ENCODE assay signal across 25 mouse cellular contexts in the genomic region with DNA sequence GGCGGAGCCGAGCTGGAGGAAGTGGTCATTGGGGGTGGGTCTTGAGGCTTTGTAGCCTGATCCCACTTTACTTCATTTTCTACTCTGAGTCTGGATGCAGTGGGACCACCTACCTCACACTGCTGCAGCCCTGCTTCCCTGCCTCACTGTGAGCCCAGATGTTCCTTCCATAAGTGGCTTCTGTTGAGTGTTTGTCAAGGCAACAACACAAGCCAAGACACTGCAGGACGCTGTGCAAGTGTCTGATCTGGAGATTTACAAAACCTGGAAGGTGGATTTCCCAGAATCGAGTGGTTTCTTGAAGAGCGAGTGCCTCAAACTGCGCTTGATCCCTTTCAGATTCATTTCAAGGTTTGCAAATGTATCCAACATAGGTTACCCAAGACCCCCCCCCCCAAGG. TPM values are rescaled to one million over a fixed set of nuclear protein-coding genes. Genes with fewer than 3 reads are reported as not detected.
DNase-seq lines count a peak whose midpoint lies in the region; ATAC-seq and TF ChIP-seq lines count a peak whose summit lies in the region.
"Had no signal": no experiment of that assay in that cellular context is flagged by ENCODE, and none has a peak within 500 bp of the region (broad histone marks: within the 10 kb centered on the region; RNA-seq: fewer than 3 reads in every experiment).

No protein-coding gene starts in this region.

- DNase-seq in hindbrain, postnatal 0 days (ENCODE audit: low spot score), result peak; percentile 35
- DNase-seq in ES-CJ7 (ENCODE audit: low read depth, low spot score), result peak; percentile 20
- DNase-seq in R1 (ENCODE audit: low read depth, low spot score), result peak; percentile 62
- DNase-seq in mesoderm, embryonic 11.5 days (ENCODE audit: low read depth, low spot score), result peak; percentile 48
- no peak for DNase-seq in right cerebral cortex, adult 18-20 months
- DNase-seq: adrenal gland, adult 2 months; adrenal gland, postnatal 14 days; cerebellum, adult 11 months; cerebellum, adult 2 months; cerebellum, adult 9-11 months; cerebellum, postnatal 25 days; gastrocnemius, adult 2 months; gastrocnemius, postnatal 14 days; heart, adult 18-20 months; heart, postnatal 10 days; heart, postnatal 36 days had no signal

- H3K27ac ChIP-seq in hindbrain, postnatal 0 days, result no peak overlapping the region
- H3K27ac ChIP-seq in hindbrain, embryonic 13.5 days, result no peak overlapping the region
- H3K27ac ChIP-seq: forebrain, embryonic 10.5 days; forebrain, embryonic 13.5 days; gastrocnemius, adult 2 months; heart, embryonic 15.5 days; hindbrain, embryonic 15.5 days had no signal

- H3K9ac ChIP-seq in hindbrain, postnatal 0 days (replicated peaks; ENCODE audit: low read length), result no peak overlapping the region
- H3K9ac ChIP-seq in hindbrain, embryonic 13.5 days, result no peak overlapping the region
- H3K9ac ChIP-seq: forebrain, embryonic 13.5 days; heart, embryonic 12.5 days; heart, embryonic 15.5 days; hindbrain, embryonic 15.5 days had no signal

- H3K4me2 ChIP-seq in hindbrain, postnatal 0 days (ENCODE audit: low read depth, low read length), result no peak overlapping the region
- no peak overlapping the region for H3K4me2 ChIP-seq in hindbrain, embryonic 13.5 days
- H3K4me2 ChIP-seq: forebrain, embryonic 13.5 days; heart, embryonic 12.5 days; heart, embryonic 15.5 days; hindbrain, embryonic 15.5 days had no signal

- 77% methylated on average over 6 of the region's 6 CpGs for WGBS in hindbrain, postnatal 0 days
- 86% methylated on average over 6 of the region's 6 CpGs for WGBS in hindbrain, embryonic 13.5 days

- ATAC-seq in hindbrain, postnatal 0 days, result no peak
- ATAC-seq in hindbrain, embryonic 13.5 days (ENCODE audit: low FRiP score), result no peak
- ATAC-seq: CD4-positive, CD25-positive, alpha-beta regulatory T cell, adult 4 months; forebrain, embryonic 13.5 days; forebrain, embryonic 16.5 days; intestine, embryonic 16.5 days had no signal

- H3K9me3 ChIP-seq in hindbrain, postnatal 0 days (ENCODE audit: low read length), result no peaks in the 10 kb centered on the region
- H3K9me3 ChIP-seq in hindbrain, embryonic 13.5 days, result no peaks in the 10 kb centered on the region
- H3K9me3 ChIP-seq: forebrain, embryonic 10.5 days; forebrain, embryonic 13.5 days; heart, embryonic 12.5 days; heart, embryonic 15.5 days; hindbrain, embryonic 15.5 days had no signal

- no peaks in the 10 kb centered on the region for H3K36me3 ChIP-seq in hindbrain, postnatal 0 days (ENCODE audit: insufficient read depth, low read length)
- H3K36me3 ChIP-seq in hindbrain, embryonic 13.5 days, result no peaks in the 10 kb centered on the region
- H3K36me3 ChIP-seq: forebrain, embryonic 10.5 days; heart, embryonic 12.5 days; heart, embryonic 15.5 days; hindbrain, embryonic 15.5 days had no signal

- no peaks in the 10 kb centered on the region for H3K27me3 ChIP-seq in hindbrain, postnatal 0 days (ENCODE audit: insufficient read depth, low read length)
- H3K27me3 ChIP-seq in hindbrain, embryonic 13.5 days, result no peaks in the 10 kb centered on the region
- H3K27me3 ChIP-seq: forebrain, embryonic 13.5 days; heart, embryonic 12.5 days; heart, embryonic 15.5 days; hindbrain, embryonic 15.5 days had no signal

- TF ChIP-seq CTCF in hindbrain, postnatal 0 days (IDR thresholded peaks at IDR 0.05; ENCODE audit: low read depth), result no peak

- no peak overlapping the region for H3K4me3 ChIP-seq in hindbrain, postnatal 0 days (ENCODE audit: low read length)
- no peak overlapping the region for H3K4me3 ChIP-seq in hindbrain, embryonic 13.5 days
- H3K4me3 ChIP-seq: forebrain, embryonic 10.5 days; forebrain, embryonic 13.5 days; gastrocnemius, adult 2 months; heart, embryonic 12.5 days; heart, embryonic 15.5 days; hindbrain, embryonic 15.5 days had no signal

- H3K4me1 ChIP-seq in hindbrain, postnatal 0 days (ENCODE audit: insufficient read depth, low read length), result no peaks in the 10 kb centered on the region
- H3K4me1 ChIP-seq in hindbrain, embryonic 13.5 days (replicated peaks), result 0 out of 2 replicates have a peak, but pooled peaks cover 2% of the 10 kb centered on the region
- H3K4me1 ChIP-seq: forebrain, embryonic 13.5 days; heart, embryonic 15.5 days; hindbrain, embryonic 15.5 days had no signal

RNA-seq across cellular contexts. Expression of a gene that starts 20.6 kb away (rescaled TPM):
- 861 and 986 TPM in 2 replicates for total RNA-seq in hindbrain, postnatal 0 days (2014; rRNA removed)
- polyA plus RNA-seq in hindbrain, postnatal 0 days (2015; fragmentation: Nextera tagmentation; extraction: Ambion mirVana), result 287 and 288 TPM in 2 replicates
- polyA plus RNA-seq in hindbrain, embryonic 13.5 days (2015; fragmentation: Nextera tagmentation; extraction: Ambion mirVana), result 422 and 424 TPM in 2 replicates
